Mouse (Mus musculus) megakaryocyte, embryonic 14.5 days (primary cell): ENCODE results near the gene Tnfsf12.

Experiments
- FLI1 ChIP-seq: IDR thresholded peaks from 2 replicates; pipeline ENCODE4 v1.6.1; 2012; ENCODE audit warnings: low read length, inconsistent platforms, mixed read lengths
- GATA1 ChIP-seq: IDR thresholded peaks from 3 replicates; pipeline ENCODE4 v1.6.1; 2012; ENCODE audit warnings: mixed read lengths, low read length, inconsistent platforms, borderline replicate concordance

DNA sequence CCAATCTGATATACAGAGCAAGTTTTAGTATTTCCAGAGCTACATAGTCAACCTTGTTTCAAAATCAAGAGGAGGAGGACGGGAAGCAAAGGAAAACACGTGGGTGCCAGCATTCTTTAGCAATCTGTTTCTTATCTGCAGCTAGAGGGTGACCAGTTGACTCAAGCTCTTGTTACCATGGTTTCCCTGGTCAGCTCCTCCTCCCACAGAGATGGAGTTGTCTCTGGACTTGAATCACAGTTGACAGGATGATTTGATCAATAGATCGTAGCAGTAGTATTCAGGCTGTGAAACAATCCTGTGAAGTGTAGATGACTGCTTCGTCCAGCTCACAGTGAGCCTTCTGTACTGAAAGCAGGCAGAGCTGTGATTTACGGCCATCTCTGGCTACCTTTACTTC is 20.3 kb upstream of the Tnfsf12 start:
- TF ChIP-seq FLI1 (no peak), GATA1 (no peak)
